In genomic region chr3:52140162-52140561, GRCm38 (mm10) we compare ENCODE assay signal across 9 mouse cellular contexts. TPM values are rescaled to one million over a fixed set of nuclear protein-coding genes. Genes with fewer than 3 reads are reported as not detected.
DNase-seq lines count a peak whose midpoint lies in the region; ATAC-seq and TF ChIP-seq lines count a peak whose summit lies in the region.
"Had no signal": no experiment of that assay in that cellular context is flagged by ENCODE, and none has a peak within 500 bp of the region (broad histone marks: within the 10 kb centered on the region; RNA-seq: fewer than 3 reads in every experiment).

No protein-coding gene starts in this region.

- no peak overlapping the region for H3K27ac ChIP-seq in midbrain, embryonic 14.5 days (replicated peaks; ENCODE audit: low read depth, low read length)
- H3K27ac ChIP-seq in midbrain, embryonic 10.5 days (replicated peaks) = no peak overlapping the region
- H3K27ac ChIP-seq in heart, embryonic 16.5 days (ENCODE audit: low read length) = no peak overlapping the region
- no peak overlapping the region for H3K27ac ChIP-seq in limb, embryonic 14.5 days (replicated peaks; ENCODE audit: low read depth, low read length)
- no peak overlapping the region for H3K27ac ChIP-seq in hindbrain, embryonic 11.5 days (ENCODE audit: low read depth, low read length)
- no peak overlapping the region for H3K27ac ChIP-seq in midbrain, embryonic 11.5 days (ENCODE audit: low read depth, low read length)
- H3K27ac ChIP-seq: limb, embryonic 12.5 days had no signal

- no peak for ATAC-seq in midbrain, embryonic 14.5 days (ENCODE audit: low FRiP score, low TSS enrichment)
- peak; percentile 76 for ATAC-seq in cerebellum, adult (ENCODE audit: insufficient number of reproducible peaks, low FRiP score, low TSS enrichment)
- peak; percentile 60; the same call in 1 of the 2 replicates for ATAC-seq in heart, embryonic 16.5 days (replicated peaks; ENCODE audit: extremely low read depth, insufficient read depth, low FRiP score)
- ATAC-seq in limb, embryonic 14.5 days (ENCODE audit: low FRiP score, low read depth) = no peak
- no peak for ATAC-seq in hindbrain, embryonic 11.5 days (ENCODE audit: low FRiP score)
- no peak for ATAC-seq in midbrain, embryonic 11.5 days (ENCODE audit: low FRiP score)

- H3K36me3 ChIP-seq in midbrain, embryonic 14.5 days (ENCODE audit: control insufficient read depth, insufficient read depth, low read length) = no peaks in the 10 kb centered on the region
- H3K36me3 ChIP-seq in midbrain, embryonic 10.5 days = no peaks in the 10 kb centered on the region
- H3K36me3 ChIP-seq in heart, embryonic 16.5 days (ENCODE audit: control insufficient read depth, insufficient read depth) = no peaks in the 10 kb centered on the region
- H3K36me3 ChIP-seq in limb, embryonic 14.5 days (ENCODE audit: control insufficient read depth, insufficient read depth, low read length) = no peaks in the 10 kb centered on the region
- no peaks in the 10 kb centered on the region for H3K36me3 ChIP-seq in hindbrain, embryonic 11.5 days (ENCODE audit: control insufficient read depth, insufficient read depth, low read length)
- no peaks in the 10 kb centered on the region for H3K36me3 ChIP-seq in midbrain, embryonic 11.5 days (ENCODE audit: control insufficient read depth, insufficient read depth, low read length)
- H3K36me3 ChIP-seq: limb, embryonic 12.5 days had no signal

- H3K27me3 ChIP-seq in midbrain, embryonic 14.5 days (ENCODE audit: control insufficient read depth, insufficient read depth, low read length) = no peaks in the 10 kb centered on the region
- H3K27me3 ChIP-seq in midbrain, embryonic 10.5 days (ENCODE audit: low read depth, poor library complexity, severe bottlenecking) = no peaks in the 10 kb centered on the region
- 0 out of 2 replicates have a peak, but pooled peaks cover 3% of the 10 kb centered on the region for H3K27me3 ChIP-seq in heart, embryonic 16.5 days (ENCODE audit: control insufficient read depth, insufficient read depth, low read length)
- H3K27me3 ChIP-seq in limb, embryonic 14.5 days (ENCODE audit: control insufficient read depth, insufficient read depth, low read length) = no peaks in the 10 kb centered on the region
- no peaks in the 10 kb centered on the region for H3K27me3 ChIP-seq in hindbrain, embryonic 11.5 days (ENCODE audit: control insufficient read depth, insufficient read depth, low read length)
- H3K27me3 ChIP-seq in midbrain, embryonic 11.5 days (ENCODE audit: control insufficient read depth, insufficient read depth, low read length) = no peaks in the 10 kb centered on the region
- H3K27me3 ChIP-seq: limb, embryonic 12.5 days had no signal

- H3K4me3 ChIP-seq in midbrain, embryonic 14.5 days (replicated peaks; ENCODE audit: low read depth, low read length) = no peak overlapping the region
- no peak overlapping the region for H3K4me3 ChIP-seq in midbrain, embryonic 10.5 days
- H3K4me3 ChIP-seq in heart, embryonic 16.5 days (ENCODE audit: low read length) = no peak overlapping the region
- H3K4me3 ChIP-seq in limb, embryonic 14.5 days (replicated peaks; ENCODE audit: low read length) = no peak overlapping the region
- no peak overlapping the region for H3K4me3 ChIP-seq in hindbrain, embryonic 11.5 days (ENCODE audit: low read depth, low read length)
- H3K4me3 ChIP-seq in midbrain, embryonic 11.5 days (ENCODE audit: low read depth, low read length) = no peak overlapping the region
- H3K4me3 ChIP-seq: limb, embryonic 12.5 days had no signal

- no peak overlapping the region for H3K9ac ChIP-seq in midbrain, embryonic 14.5 days (replicated peaks; ENCODE audit: low read length)
- no peak overlapping the region; the same call in 1 of the 2 replicates for H3K9ac ChIP-seq in heart, embryonic 16.5 days (ENCODE audit: low read length)
- no peak overlapping the region for H3K9ac ChIP-seq in limb, embryonic 14.5 days (ENCODE audit: low read depth, low read length, severe bottlenecking)
- H3K9ac ChIP-seq in hindbrain, embryonic 11.5 days (ENCODE audit: low read depth, low read length) = no peak overlapping the region
- no peak overlapping the region for H3K9ac ChIP-seq in midbrain, embryonic 11.5 days (ENCODE audit: low read length)
- H3K9ac ChIP-seq: limb, embryonic 12.5 days had no signal

- H3K4me2 ChIP-seq in midbrain, embryonic 14.5 days (ENCODE audit: low read length) = no peak overlapping the region
- H3K4me2 ChIP-seq in heart, embryonic 16.5 days (ENCODE audit: low read depth, low read length) = no peak overlapping the region
- no peak overlapping the region for H3K4me2 ChIP-seq in limb, embryonic 14.5 days (replicated peaks; ENCODE audit: low read depth, low read length, severe bottlenecking)
- H3K4me2 ChIP-seq in hindbrain, embryonic 11.5 days (replicated peaks; ENCODE audit: low read depth, low read length) = no peak overlapping the region
- no peak overlapping the region for H3K4me2 ChIP-seq in midbrain, embryonic 11.5 days
- H3K4me2 ChIP-seq: limb, embryonic 12.5 days had no signal

- 60% methylated on average over 16 of the region's 16 CpGs for WGBS in midbrain, embryonic 14.5 days
- WGBS in midbrain, embryonic 10.5 days = 88% methylated on average over 16 of the region's 16 CpGs
- 27% methylated on average over 16 of the region's 16 CpGs for WGBS in heart, embryonic 16.5 days
- 70% methylated on average over 16 of the region's 16 CpGs for WGBS in limb, embryonic 14.5 days
- 87% methylated on average over 16 of the region's 16 CpGs for WGBS in hindbrain, embryonic 11.5 days
- 84% methylated on average over 16 of the region's 16 CpGs for WGBS in midbrain, embryonic 11.5 days

- peak; percentile 65 for DNase-seq in midbrain, embryonic 14.5 days
- no peak for DNase-seq in midbrain, embryonic 10.5 days (ENCODE audit: low spot score)
- peak; percentile 47 for DNase-seq in limb, embryonic 14.5 days (ENCODE audit: low spot score)
- peak; percentile 37 for DNase-seq in right cerebral cortex, postnatal 4 days
- DNase-seq in hindbrain, embryonic 11.5 days (ENCODE audit: low spot score) = no peak
- DNase-seq in midbrain, embryonic 11.5 days (ENCODE audit: low spot score, missing footprints) = no peak

- no peak for TF ChIP-seq POLR2A in limb, embryonic 14.5 days (IDR thresholded peaks at IDR 0.05; ENCODE audit: borderline replicate concordance, extremely low read depth, insufficient read depth, insufficient read length)

- H3K9me3 ChIP-seq in midbrain, embryonic 14.5 days (ENCODE audit: control insufficient read depth, low read length) = no peaks in the 10 kb centered on the region
- no peaks in the 10 kb centered on the region for H3K9me3 ChIP-seq in midbrain, embryonic 10.5 days (replicated peaks)
- H3K9me3 ChIP-seq in heart, embryonic 16.5 days (replicated peaks; ENCODE audit: control insufficient read depth, low read length) = 0 out of 2 replicates have a peak, but pooled peaks cover 4% of the 10 kb centered on the region
- H3K9me3 ChIP-seq in limb, embryonic 14.5 days (ENCODE audit: control insufficient read depth, low read length) = no peaks in the 10 kb centered on the region
- H3K9me3 ChIP-seq in hindbrain, embryonic 11.5 days (ENCODE audit: control insufficient read depth, low read length) = no peaks in the 10 kb centered on the region
- no peaks in the 10 kb centered on the region; the same call in 1 of the 2 replicates for H3K9me3 ChIP-seq in midbrain, embryonic 11.5 days (ENCODE audit: control insufficient read depth, low read length)
- H3K9me3 ChIP-seq: limb, embryonic 12.5 days had no signal

- H3K4me1 ChIP-seq in midbrain, embryonic 14.5 days (ENCODE audit: control insufficient read depth, insufficient read depth, low read length) = no peaks in the 10 kb centered on the region
- peaks cover 4% of the 10 kb centered on the region for H3K4me1 ChIP-seq in midbrain, embryonic 10.5 days
- H3K4me1 ChIP-seq in heart, embryonic 16.5 days (ENCODE audit: control insufficient read depth, insufficient read depth, low read length) = peaks cover 9% of the 10 kb centered on the region
- H3K4me1 ChIP-seq in limb, embryonic 14.5 days (ENCODE audit: control insufficient read depth, insufficient read depth, low read length) = no peaks in the 10 kb centered on the region
- no peaks in the 10 kb centered on the region for H3K4me1 ChIP-seq in hindbrain, embryonic 11.5 days (replicated peaks; ENCODE audit: control insufficient read depth, insufficient read depth, low read length)
- no peaks in the 10 kb centered on the region for H3K4me1 ChIP-seq in midbrain, embryonic 11.5 days (ENCODE audit: control insufficient read depth, insufficient read depth, low read length)
- H3K4me1 ChIP-seq: limb, embryonic 12.5 days had no signal

RNA-seq across cellular contexts. Expression of gene Maml3, which starts 35.3 kb away (rescaled TPM):
- 8.4 and 10.3 TPM in 2 replicates for polyA plus RNA-seq in midbrain, embryonic 14.5 days (2014; fragmentation: Nextera tagmentation; extraction: Ambion mirVana)
- 5.4 and 6.8 TPM in 2 replicates for polyA plus RNA-seq in midbrain, embryonic 10.5 days (2016; fragmentation: Nextera tagmentation; extraction: Ambion mirVana)
- polyA plus RNA-seq in heart, embryonic 16.5 days (2015; fragmentation: Nextera tagmentation; extraction: Ambion mirVana) = 2.6 and 3.1 TPM in 2 replicates
- 5.4 and 6.1 TPM in 2 replicates for polyA plus RNA-seq in limb, embryonic 14.5 days (2012; rRNA removed)
- 5.6 and 6.7 TPM in 2 replicates for polyA plus RNA-seq in limb, embryonic 14.5 days (2014; fragmentation: Nextera tagmentation; extraction: Ambion mirVana)
- 6.5 and 7.5 TPM in 2 replicates for polyA plus RNA-seq in hindbrain, embryonic 11.5 days (2014; fragmentation: Nextera tagmentation; extraction: Ambion mirVana)
- polyA plus RNA-seq in midbrain, embryonic 11.5 days (2014; fragmentation: Nextera tagmentation; extraction: Ambion mirVana) = 5.3 and 6.1 TPM in 2 replicates

Comparison
In these comparisons a context has a peak if more than half of its experiments do, and no peak if none do; other contexts are left out.
1. DNase-seq: peak in midbrain, embryonic 14.5 days (single experiment), limb, embryonic 14.5 days (single experiment) and right cerebral cortex, postnatal 4 days (single experiment); none in midbrain, embryonic 10.5 days (single experiment), hindbrain, embryonic 11.5 days (single experiment) and midbrain, embryonic 11.5 days (single experiment).
2. ATAC-seq: peak in cerebellum, adult (single experiment) and heart, embryonic 16.5 days (single experiment); none in midbrain, embryonic 14.5 days (single experiment), limb, embryonic 14.5 days (single experiment), hindbrain, embryonic 11.5 days (single experiment) and midbrain, embryonic 11.5 days (single experiment).